Mouse (Mus musculus) neural tube, embryonic 15.5 days (tissue): ENCODE data around the gene Olfr823. TPM values are rescaled to one million over a fixed set of nuclear protein-coding genes. Genes with fewer than 3 reads are reported as not detected.
A peak's percentile ranks its signal among the peaks of the same experiment; 100 is the strongest.
"Not testable (repeated sequence)": the region's sequence is repeated elsewhere in the genome, so short reads cannot be mapped to it uniquely, and the experiment has no call there.

ENCODE experiments used
- ATAC-seq: fragments of 200-750 bp; cut with Nextera tagmentation; 2 replicates; pipeline ENCODE4 v1.8.0; 2017; ENCODE audit warnings: mild to moderate bottlenecking, moderate TSS enrichment, moderate library complexity; ENCODE audit not compliant: low FRiP score
- H3K27ac ChIP-seq: fragments of 300-500 bp; sonication (generic); replicated peaks from 2 replicates; pipeline ENCODE4 v1.5.1; 2015; ENCODE audit warnings: mild to moderate bottlenecking, inconsistent platforms
- H3K27me3 ChIP-seq: fragments of 300-500 bp; sonication (generic); replicated peaks from 2 replicates; pipeline ENCODE4 v1.6.1; 2015; ENCODE audit warnings: inconsistent platforms
- H3K36me3 ChIP-seq: fragments of 300-500 bp; sonication (generic); 2 replicates; pipeline ENCODE4 v1.6.1; 2015; ENCODE audit warnings: inconsistent platforms
- H3K4me1 ChIP-seq: fragments of 300-500 bp; sonication (generic); 2 replicates; pipeline ENCODE4 v1.6.1; 2015; ENCODE audit warnings: inconsistent platforms
- H3K4me2 ChIP-seq: fragments of 300-500 bp; sonication (generic); 2 replicates; pipeline ENCODE4 v1.6.1; 2015; ENCODE audit warnings: inconsistent platforms, mild to moderate bottlenecking, moderate library complexity
- H3K4me3 ChIP-seq: fragments of 300-500 bp; sonication (generic); replicated peaks from 2 replicates; pipeline ENCODE4 v1.5.1; 2015; ENCODE audit warnings: mild to moderate bottlenecking, inconsistent platforms
- H3K9ac ChIP-seq: fragments of 300-500 bp; sonication (generic); replicated peaks from 2 replicates; pipeline ENCODE4 v1.6.1; 2015; ENCODE audit warnings: mild to moderate bottlenecking, inconsistent platforms
- H3K9me3 ChIP-seq: fragments of 300-500 bp; sonication (generic); replicated peaks from 2 replicates; pipeline ENCODE4 v1.6.1; 2016; ENCODE audit warnings: inconsistent platforms
- WGBS: fragments of 180-500 bp; shearing (Covaris S2); methylation state at CpG from one replicate; pipeline ENCODE4 v1.1.7; 2015; ENCODE audit warnings: mixed read lengths; 5-methylcytosine and 5-hydroxymethylcytosine counted together
- polyA plus RNA-seq: library from polyadenylated mRNA; unstranded; fragments of >200 nt; fragmentation: Nextera tagmentation; extraction: Ambion mirVana; gene quantifications from 2 replicates; pipeline ENCODE4 v1.2.1, GENCODE M21; 2015

The Olfr823 gene
- not detected in 2 replicates for polyA plus RNA-seq

DNA sequence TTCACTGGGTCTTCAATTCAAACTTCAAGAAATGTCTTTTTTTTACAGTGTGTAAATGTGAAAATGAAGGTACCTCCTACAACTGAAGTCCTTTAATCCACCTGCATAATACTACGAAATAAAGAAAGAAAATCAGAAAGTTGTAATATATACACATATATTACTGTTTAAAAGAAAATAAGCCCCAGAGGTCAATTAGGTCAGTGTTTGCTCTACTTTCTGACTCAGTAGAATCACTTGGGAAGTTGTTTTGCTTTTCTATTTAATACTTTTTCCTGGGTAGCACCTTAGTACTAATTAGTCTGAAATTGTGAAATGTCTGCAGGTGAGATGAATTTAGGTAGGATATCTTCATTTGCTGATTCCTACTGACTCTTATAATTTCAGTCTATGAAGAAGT lies at the start of gene Olfr823:
Olfr823 (minus strand) TSS at position 101 of the 400 bp plus-strand sequence.
- H3K36me3 ChIP-seq, H3K27me3 ChIP-seq, H3K9me3 ChIP-seq, H3K4me2 ChIP-seq, H3K4me3 ChIP-seq, H3K27ac ChIP-seq, H3K9ac ChIP-seq, ATAC-seq, H3K4me1 ChIP-seq: not testable (repeated sequence)
- 100% methylated on average over 1 of the region's 1 CpGs for WGBS

DNA sequence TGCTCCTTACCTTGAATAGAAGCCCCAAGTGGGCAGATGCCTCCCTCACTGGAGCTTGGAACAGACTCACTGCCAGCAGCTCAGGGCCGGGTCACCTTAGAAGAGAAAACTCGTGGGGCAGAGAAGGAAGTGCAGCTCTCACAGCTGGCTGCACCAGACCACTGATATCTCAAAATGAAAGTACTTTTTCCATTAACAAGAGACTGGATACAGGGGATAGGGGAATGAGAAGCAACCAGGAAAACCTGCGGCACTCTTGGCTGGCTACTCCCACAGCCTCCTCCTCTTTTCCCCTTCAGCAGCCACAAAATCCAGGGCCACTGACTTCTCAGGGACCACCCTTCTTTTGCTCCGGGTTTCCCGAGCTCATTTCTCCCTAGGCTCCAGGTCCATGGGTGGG lies 28.9 kb upstream of the Olfr823 start:
- Histone ChIP-seq H3K4me3 (no peak overlapping the region), H3K36me3 (no peaks in the 10 kb centered on the region), H3K4me1 (no peaks in the 10 kb centered on the region), H3K27me3 (no peaks in the 10 kb centered on the region), H3K9ac (no peak overlapping the region), H3K27ac (no peak overlapping the region), H3K4me2 (no peak overlapping the region), H3K9me3 (no peaks in the 10 kb centered on the region)
- 86% methylated on average over 5 of the region's 5 CpGs for WGBS
- ATAC-seq: no peak

DNA sequence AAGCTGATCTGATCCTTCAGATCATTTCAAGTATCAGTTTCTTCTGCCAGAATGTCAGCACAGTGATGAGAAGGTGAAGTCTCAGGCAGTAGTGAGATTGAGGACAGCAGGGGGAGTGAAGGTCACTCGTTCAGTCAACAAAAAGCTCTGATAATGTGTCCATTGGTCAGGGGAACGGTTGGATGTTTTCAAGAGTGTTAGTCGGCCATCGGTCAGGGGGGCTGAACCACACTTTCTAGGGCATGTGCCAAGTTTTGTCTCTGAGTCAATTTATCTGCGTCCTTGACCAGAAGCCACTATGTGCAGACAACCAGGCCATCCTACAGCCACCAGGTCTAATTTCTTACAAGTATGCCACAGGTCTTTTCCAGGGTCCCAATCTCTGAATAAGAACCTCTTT lies 27.3 kb upstream of the Olfr823 start:
- not testable (repeated sequence) for H3K27ac ChIP-seq, H3K4me3 ChIP-seq, H3K4me1 ChIP-seq, H3K9ac ChIP-seq, H3K27me3 ChIP-seq, H3K36me3 ChIP-seq, H3K4me2 ChIP-seq, ATAC-seq, H3K9me3 ChIP-seq
- WGBS: 96% methylated on average over 5 of the region's 5 CpGs

- no peak overlapping the region for H3K27ac ChIP-seq
- H3K27me3 ChIP-seq: no peaks in the 10 kb centered on the region
These were observed 19.6 kb upstream of the Olfr823 start for GRCm38 (mm10) chr10:130134811-130135210.

GRCm38 (mm10) chr10:130129900-130130299 lies 14.7 kb upstream of the Olfr823 start, which contains the start of gene Olfr824:
Gene Olfr824, minus strand, starts transcription at chr10:130130000.
- not testable (repeated sequence) for H3K27ac ChIP-seq, H3K36me3 ChIP-seq, H3K27me3 ChIP-seq, H3K4me1 ChIP-seq, H3K4me2 ChIP-seq, H3K4me3 ChIP-seq, H3K9me3 ChIP-seq, H3K9ac ChIP-seq, ATAC-seq

More at GRCm38 (mm10) chr10:130134811-130135210, 19.6 kb upstream of the Olfr823 start:
- Histone ChIP-seq H3K9me3 (no peaks in the 10 kb centered on the region), H3K4me3 (no peak overlapping the region), H3K36me3 (no peaks in the 10 kb centered on the region), H3K4me1 (no peaks in the 10 kb centered on the region), H3K9ac (no peak overlapping the region), H3K4me2 (no peak overlapping the region)
- no peak for ATAC-seq

- ATAC-seq, H3K4me3 ChIP-seq, H3K9ac ChIP-seq, H3K27me3 ChIP-seq, H3K27ac ChIP-seq, H3K9me3 ChIP-seq, H3K4me2 ChIP-seq, H3K36me3 ChIP-seq, H3K4me1 ChIP-seq: not testable (repeated sequence)
- 64% methylated on average over 3 of the region's 3 CpGs for WGBS
These were observed 862 bp upstream of the Olfr823 start for GRCm38 (mm10) chr10:130116045-130116444.

DNA sequence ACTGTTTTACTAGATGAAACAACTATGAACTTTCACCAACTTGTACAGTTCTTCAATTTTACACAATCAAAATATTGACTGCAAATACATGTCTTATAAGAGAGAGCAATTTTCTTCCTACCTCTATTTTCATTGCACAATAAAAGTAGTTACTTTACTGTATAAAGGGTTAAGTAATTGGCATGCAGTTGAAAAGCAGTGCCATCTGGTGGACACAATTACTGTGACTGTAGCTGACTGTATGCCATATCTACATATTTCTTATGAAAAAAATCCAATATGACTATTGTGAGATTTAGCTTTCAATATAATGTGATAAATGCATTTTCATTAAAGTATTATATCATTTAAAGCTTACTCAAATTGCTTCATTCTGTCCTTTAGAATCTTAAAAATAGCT lies 19.1 kb downstream of the Olfr823 start:
- Histone ChIP-seq H3K27ac (no peak overlapping the region), H3K9ac (no peak overlapping the region), H3K4me3 (no peak overlapping the region), H3K9me3 (no peaks in the 10 kb centered on the region), H3K27me3 (no peaks in the 10 kb centered on the region), H3K4me2 (no peak overlapping the region), H3K4me1 (no peaks in the 10 kb centered on the region), H3K36me3 (no peaks in the 10 kb centered on the region)
- ATAC-seq: no peak

GRCm38 (mm10) chr10:130092838-130093440 lies 22.2 kb downstream of the Olfr823 start:
- Histone ChIP-seq H3K9ac (no peak overlapping the region), H3K36me3 (no peaks in the 10 kb centered on the region), H3K4me2 (no peak overlapping the region), H3K4me1 (no peaks in the 10 kb centered on the region), H3K9me3 (no peaks in the 10 kb centered on the region), H3K27ac (no peak overlapping the region), H3K4me3 (no peak overlapping the region), H3K27me3 (no peaks in the 10 kb centered on the region)
- ATAC-seq: peak; percentile 78
- 23% methylated on average over 5 of the region's 5 CpGs for WGBS

GRCm38 (mm10) chr10:130070910-130071309 lies 44.3 kb downstream of the Olfr823 start, which contains the start of gene Olfr822:
Gene Olfr822, plus strand, starts transcription at chr10:130071210.
- Histone ChIP-seq H3K27ac (no peak within 1 kb of the TSS), H3K9me3 (no peaks in the 10 kb centered on the region), H3K4me3 (no peak within 1 kb of the TSS), H3K9ac (no peak within 1 kb of the TSS), H3K27me3 (no peaks in the 10 kb centered on the region), H3K4me1 (no peaks in the 10 kb centered on the region), H3K4me2 (no peak within 1 kb of the TSS), H3K36me3 (no peaks in the 10 kb centered on the region)
- ATAC-seq: no peak

Other genes starting within 250 kb of the Olfr823 start
- not detected in 2 replicates for gene Olfr814, start 235.5 kb downstream of the Olfr823 start, polyA plus RNA-seq
- not detected in 2 replicates for gene Olfr815, start 209.5 kb downstream of the Olfr823 start, polyA plus RNA-seq
- gene Olfr816, start 199.8 kb downstream of the Olfr823 start, polyA plus RNA-seq: not detected in 2 replicates
- gene Olfr818, start 166.3 kb downstream of the Olfr823 start, polyA plus RNA-seq: not detected in 2 replicates
- gene Olfr819, start 148.1 kb downstream of the Olfr823 start, polyA plus RNA-seq: not detected in 2 replicates
- not detected in 2 replicates for gene Olfr247, start 139.2 kb downstream of the Olfr823 start, polyA plus RNA-seq
- not detected in 2 replicates for gene Gm10310, start 130.3 kb downstream of the Olfr823 start, polyA plus RNA-seq
- not detected in 2 replicates for gene Olfr820, start 102.8 kb downstream of the Olfr823 start, polyA plus RNA-seq
- not detected in 2 replicates for gene Olfr821, start 85.0 kb downstream of the Olfr823 start, polyA plus RNA-seq
- gene Olfr822, start 44.2 kb downstream of the Olfr823 start, polyA plus RNA-seq: not detected in 2 replicates
- gene Olfr824, start 14.6 kb upstream of the Olfr823 start, polyA plus RNA-seq: not detected in 2 replicates
- gene Olfr825, start 51.4 kb upstream of the Olfr823 start, polyA plus RNA-seq: not detected in 2 replicates
- not detected in 2 replicates for gene Olfr826, start 68.8 kb upstream of the Olfr823 start, polyA plus RNA-seq
- not detected in 2 replicates for gene Olfr827, start 99.0 kb upstream of the Olfr823 start, polyA plus RNA-seq
- gene Neurod4, start 164.9 kb upstream of the Olfr823 start, polyA plus RNA-seq: 0.31 and 0.37 TPM in 2 replicates
- 0.37 and 7.7 TPM in 2 replicates for gene Tespa1, start 207.5 kb upstream of the Olfr823 start, polyA plus RNA-seq